Mouse (Mus musculus): Measurements from ENCODE around the gene Mtch1.

DNA sequence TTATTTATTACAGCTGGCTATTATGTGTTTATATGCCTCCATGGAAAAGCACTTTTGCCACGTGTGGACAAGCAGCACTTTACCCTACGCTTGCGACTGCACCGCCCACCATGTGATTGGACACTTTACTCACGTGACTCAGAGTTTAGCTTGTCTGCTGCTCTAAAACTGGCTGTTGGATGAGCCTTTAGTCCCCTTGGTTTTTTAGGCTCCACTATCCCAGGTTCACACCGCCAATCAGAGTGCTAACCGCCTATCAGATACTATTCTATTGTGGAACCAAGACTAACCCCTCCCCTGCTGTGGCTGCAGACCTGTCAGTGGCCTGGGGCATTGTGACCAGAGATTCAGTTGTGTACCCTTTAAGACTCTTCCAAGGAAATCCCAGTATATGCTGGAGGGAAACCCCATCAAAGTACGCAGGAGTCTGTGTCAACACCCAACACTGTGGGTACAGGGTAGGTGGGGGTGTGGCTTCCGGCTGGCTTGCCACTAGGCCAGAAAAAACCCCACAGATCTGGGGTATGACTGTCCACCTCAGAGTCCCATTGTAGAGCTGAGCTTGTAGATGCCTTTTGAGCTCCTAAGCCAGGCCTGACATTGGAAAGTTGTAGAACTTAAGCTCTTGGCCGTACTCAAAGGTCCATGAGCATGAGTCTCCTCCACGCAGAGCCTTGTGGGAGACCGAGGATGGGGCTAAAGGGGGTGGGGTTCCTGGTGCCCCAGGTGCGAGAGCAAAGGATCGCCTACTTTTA is 45.8 kb upstream of the Mtch1 start:
- TF ChIP-seq ZNF384 (IDR thresholded peaks at IDR 0.05; ENCODE audit: low read depth, low read length) (no peak), HCFC1 (IDR thresholded peaks at IDR 0.05; ENCODE audit: borderline replicate concordance, insufficient read depth, low read length) (no peak)
